Mouse (Mus musculus) bone marrow macrophage, adult 2 months (primary cell): ENCODE results near the gene Osbpl5. TPM values are rescaled to one million over a fixed set of nuclear protein-coding genes. Genes with fewer than 3 reads are reported as not detected.

Source experiments
- H3K27ac ChIP-seq: 2 replicates; pipeline ENCODE4 v1.5.1; 2012; ENCODE audit warnings: low read depth, low read length; ENCODE audit not compliant: insufficient read depth
- H3K4me1 ChIP-seq: 2 replicates; pipeline ENCODE4 v1.6.1; 2012; ENCODE audit warnings: low read length; ENCODE audit not compliant: control insufficient read depth, insufficient read depth
- H3K4me3 ChIP-seq: 2 replicates; pipeline ENCODE4 v1.5.1; 2012; ENCODE audit warnings: mild to moderate bottlenecking, low read length, moderate library complexity; ENCODE audit not compliant: insufficient read depth
- CTCF ChIP-seq: IDR thresholded peaks from 2 replicates; pipeline ENCODE4 v1.5.1; 2012; ENCODE audit warnings: low read depth, mild to moderate bottlenecking, low read length, moderate library complexity
- POLR2A ChIP-seq: IDR thresholded peaks from 2 replicates; pipeline ENCODE4 v1.6.1; 2012; ENCODE audit warnings: mild to moderate bottlenecking, low read depth, low read length, borderline replicate concordance
- polyA plus RNA-seq: library from polyadenylated mRNA; stranded (reverse); fragments of >200 nt; gene quantifications from 2 replicates; pipeline ENCODE4 v1.2.4, GENCODE M21; 2012; ENCODE audit not compliant: missing spikeins, insufficient read depth, insufficient read length

The Osbpl5 gene
- polyA plus RNA-seq, 1 experiment: 1.2 TPM

DNA sequence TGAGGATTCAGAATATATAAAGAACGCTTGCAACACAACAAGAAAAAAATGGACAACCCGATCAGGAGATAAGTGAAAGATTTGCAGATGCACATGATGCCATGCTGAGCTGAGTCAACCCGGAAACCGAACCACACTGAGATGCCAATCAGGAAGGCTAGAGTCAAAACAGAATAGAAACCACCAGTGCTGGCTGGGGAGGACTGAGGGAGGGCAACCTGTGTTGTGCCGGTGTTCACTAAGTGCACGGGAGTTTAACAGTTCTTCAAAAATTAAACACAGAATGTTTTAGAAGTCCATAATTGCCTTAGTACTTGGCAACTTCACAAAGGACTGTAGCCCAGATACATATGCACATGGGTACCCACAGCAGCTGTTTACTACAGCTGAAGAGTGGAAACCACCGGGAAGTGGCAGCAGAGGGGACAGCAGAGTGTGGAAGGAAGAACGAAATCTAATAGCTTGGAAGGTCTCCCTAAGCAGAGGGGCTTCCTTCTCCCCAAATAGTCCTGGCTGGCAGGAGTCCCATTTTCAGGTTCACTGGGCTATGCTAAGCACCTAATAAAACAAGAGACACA lies 43.9 kb downstream of the Osbpl5 start:
- TF ChIP-seq CTCF (no peak), POLR2A (no peak)
- Histone ChIP-seq H3K4me3 (no peak overlapping the region), H3K4me1 (peaks cover 5% of the 10 kb centered on the region; the same call in 1 of the 2 replicates), H3K27ac (no peak overlapping the region)

DNA sequence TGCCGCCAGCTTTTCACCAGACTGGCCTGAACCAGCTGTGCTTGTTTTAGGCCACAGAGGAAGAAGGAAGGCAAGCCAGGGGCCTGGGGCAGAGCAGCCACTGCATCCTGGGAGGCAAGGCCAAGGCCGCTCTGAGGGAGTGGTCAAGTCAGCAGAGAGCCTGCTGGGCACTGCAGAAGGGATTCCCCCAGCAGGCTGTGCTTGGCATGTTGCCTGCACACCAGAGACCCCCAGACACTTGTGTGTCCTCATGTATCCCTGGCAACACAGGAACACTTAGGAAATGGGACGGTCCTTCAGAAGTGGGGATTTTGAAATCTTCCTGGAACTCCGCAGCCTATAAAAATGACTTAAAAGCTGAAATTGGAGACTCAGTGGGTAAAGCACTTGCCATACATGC lies 44.8 kb downstream of the Osbpl5 start:
- Histone ChIP-seq H3K27ac (no peak overlapping the region), H3K4me3 (no peak overlapping the region), H3K4me1 (peaks cover 5% of the 10 kb centered on the region; the same call in 1 of the 2 replicates)
- TF ChIP-seq POLR2A: no peak
- no peak for TF ChIP-seq CTCF

DNA sequence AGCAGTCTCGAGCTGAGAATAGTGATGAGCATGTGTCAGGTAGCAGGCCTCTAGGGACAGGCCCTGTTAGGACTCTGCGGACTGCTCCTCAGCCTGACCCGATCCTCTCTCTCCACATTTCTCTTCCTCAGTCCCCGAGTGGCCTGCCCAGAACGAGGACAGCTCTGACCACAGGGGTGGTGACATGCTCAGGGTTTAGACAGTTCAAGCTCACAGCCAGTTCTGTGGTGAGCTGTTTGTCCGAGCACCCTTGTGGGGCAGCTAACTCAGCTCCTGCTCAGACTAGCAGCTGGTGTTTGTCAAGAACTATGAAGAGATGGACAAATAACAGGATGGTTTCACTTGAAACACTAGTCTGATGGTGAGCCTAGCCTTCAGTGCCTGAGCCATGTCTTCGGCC lies 45.4 kb downstream of the Osbpl5 start:
- TF ChIP-seq CTCF (no peak), POLR2A (no peak)
- Histone ChIP-seq H3K4me3 (no peak overlapping the region), H3K27ac (no peak overlapping the region), H3K4me1 (peaks cover 5% of the 10 kb centered on the region; the same call in 1 of the 2 replicates)

DNA sequence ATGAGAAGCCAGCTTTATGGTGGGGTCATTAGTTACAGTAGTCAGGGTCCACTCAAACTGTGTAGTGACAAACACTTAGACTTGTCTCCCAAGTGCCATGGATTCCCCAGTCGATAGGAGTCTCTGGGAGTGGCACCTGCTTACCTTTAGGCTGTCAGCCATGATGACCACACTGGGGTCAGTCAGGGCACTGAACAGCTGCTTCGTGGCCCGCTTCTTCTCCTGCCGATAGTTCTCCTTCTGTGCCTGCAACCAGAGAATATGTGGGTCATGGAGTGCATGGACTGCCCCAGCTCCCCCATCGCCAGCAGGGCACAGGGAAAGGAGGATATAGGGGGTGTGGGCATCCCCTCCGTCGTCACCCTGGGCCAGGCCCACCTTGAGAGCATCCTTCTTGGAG lies 47.4 kb downstream of the Osbpl5 start:
- H3K27ac ChIP-seq: no peak overlapping the region
- TF ChIP-seq CTCF: no peak
- TF ChIP-seq POLR2A: no peak

DNA sequence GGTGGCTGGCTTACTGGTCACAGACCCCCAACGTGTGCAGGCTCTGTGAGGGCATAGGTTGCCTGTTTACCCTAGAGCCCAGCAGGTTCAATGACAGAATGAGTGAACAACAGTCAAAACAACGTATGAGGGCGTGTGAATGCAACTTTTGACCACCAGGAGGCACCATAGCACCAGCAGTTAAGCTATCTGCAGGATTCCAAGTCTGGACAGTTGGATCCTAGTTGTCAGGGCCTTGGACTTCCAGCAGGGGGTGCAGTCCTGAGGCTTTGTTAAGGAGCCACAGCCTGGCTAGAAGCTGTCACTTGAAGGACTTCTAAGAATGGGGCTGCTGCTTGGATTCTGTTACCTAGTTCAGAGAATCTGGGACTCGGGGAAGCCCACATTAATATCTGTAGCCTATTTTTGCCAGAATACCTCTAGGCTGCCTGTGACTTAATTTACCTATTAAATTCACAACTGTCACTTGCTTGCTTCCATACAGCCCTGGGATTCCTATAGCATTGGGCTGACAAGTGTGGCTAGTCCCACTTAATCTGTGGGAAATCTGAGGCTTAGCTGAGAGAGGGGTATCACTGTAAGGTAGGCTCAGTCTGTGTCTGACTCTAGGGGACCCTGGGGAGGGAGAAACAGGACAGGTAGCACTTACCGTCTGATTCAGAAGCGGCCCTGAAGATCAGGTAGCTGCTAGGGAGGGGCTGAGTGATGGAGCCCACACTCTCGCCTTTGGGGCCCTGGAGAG lies 49.9 kb downstream of the Osbpl5 start:
- Histone ChIP-seq H3K4me3 (no peak overlapping the region), H3K4me1 (no peaks in the 10 kb centered on the region), H3K27ac (no peak overlapping the region)
- peak; percentile 97 for TF ChIP-seq CTCF
- TF ChIP-seq POLR2A: no peak

More for the DNA sequence above, 47.4 kb downstream of the Osbpl5 start:
- no peak overlapping the region for H3K4me3 ChIP-seq
- peaks cover 5% of the 10 kb centered on the region; the same call in 1 of the 2 replicates for H3K4me1 ChIP-seq

DNA sequence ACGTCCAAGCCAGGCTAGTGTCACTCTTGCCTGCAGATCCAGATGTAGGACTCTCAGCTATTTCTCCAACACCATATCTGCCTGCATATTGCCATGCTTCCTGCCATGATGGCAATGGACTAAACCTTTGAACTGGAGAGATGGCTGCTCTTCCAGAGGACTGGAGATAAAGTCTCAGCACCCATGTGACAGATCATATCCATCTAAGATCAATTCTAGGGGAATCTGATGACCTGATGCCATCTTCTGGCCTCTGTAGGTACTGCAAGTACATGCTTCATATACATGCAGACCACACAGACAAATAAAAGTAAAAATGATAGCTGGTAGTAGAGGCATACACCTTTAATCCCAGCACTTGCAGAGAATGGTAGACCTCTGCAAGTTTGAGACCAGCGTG lies 60.6 kb downstream of the Osbpl5 start:
- H3K4me3 ChIP-seq: no peak overlapping the region
- no peak overlapping the region for H3K27ac ChIP-seq
- TF ChIP-seq CTCF (no peak), POLR2A (no peak)
- peaks cover under 1% of the 10 kb centered on the region; the same call in 1 of the 2 replicates for H3K4me1 ChIP-seq

DNA sequence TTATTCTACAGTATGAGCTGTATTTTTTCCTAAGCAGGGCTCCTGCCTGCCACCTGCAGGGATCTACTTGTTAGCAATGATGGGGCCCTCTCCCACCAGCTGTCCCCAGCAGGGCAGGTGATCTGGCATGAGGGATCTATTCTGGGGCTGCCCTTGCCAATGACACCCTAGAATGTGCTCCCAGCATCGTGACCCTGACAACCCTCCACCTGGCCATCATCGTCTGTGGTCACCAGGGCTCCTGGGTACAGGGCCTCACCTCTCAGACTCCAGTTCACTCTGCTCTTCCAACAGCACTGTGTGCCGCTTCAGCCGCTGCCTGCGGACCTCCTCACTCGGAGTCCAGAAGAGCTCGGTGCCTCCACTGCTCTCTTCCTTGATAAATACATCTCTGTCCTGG lies 62.2 kb downstream of the Osbpl5 start:
- Histone ChIP-seq H3K4me3 (no peak overlapping the region), H3K4me1 (peaks cover 15% of the 10 kb centered on the region), H3K27ac (no peak overlapping the region)
- TF ChIP-seq CTCF (no peak), POLR2A (no peak)

DNA sequence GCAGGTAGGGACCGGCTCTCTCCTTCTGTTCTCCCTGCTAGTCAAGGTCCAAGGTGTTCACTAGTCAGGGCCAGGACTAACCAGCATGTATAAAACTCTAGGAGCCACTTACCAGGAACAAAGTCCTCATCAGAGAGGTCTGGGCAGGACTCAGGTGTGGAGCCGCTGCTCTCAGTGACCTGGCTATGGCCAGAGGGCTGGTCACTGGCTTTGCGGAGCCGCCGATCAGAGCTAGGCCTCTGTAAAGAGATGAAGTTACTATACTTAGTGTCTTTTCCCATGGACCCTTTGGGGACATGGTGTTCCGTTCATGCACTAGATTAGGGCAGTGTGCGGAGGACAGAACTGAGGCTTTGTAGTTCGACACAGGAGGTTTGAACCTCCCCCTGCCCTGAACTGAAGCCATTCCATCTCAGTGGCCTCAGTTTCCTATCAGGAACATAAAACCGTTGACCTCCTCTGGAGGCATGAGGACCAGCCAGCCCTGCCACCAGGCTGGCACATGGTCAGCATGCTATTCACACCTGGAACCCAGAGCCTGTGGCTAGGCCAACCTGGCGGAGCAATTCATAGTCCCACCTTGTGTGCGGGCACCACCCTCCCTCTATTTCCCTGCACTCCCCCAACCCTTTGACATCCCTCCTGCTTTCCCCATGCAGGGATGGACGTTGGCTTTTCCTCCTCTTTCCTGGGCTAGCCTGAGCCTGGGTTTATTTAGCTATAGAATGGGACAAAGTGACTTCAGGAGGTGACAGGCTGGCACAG lies 63.9 kb downstream of the Osbpl5 start:
- peaks cover 18% of the 10 kb centered on the region for H3K4me1 ChIP-seq
- TF ChIP-seq CTCF (no peak), POLR2A (no peak)
- H3K27ac ChIP-seq: no peak overlapping the region
- H3K4me3 ChIP-seq: no peak overlapping the region

DNA sequence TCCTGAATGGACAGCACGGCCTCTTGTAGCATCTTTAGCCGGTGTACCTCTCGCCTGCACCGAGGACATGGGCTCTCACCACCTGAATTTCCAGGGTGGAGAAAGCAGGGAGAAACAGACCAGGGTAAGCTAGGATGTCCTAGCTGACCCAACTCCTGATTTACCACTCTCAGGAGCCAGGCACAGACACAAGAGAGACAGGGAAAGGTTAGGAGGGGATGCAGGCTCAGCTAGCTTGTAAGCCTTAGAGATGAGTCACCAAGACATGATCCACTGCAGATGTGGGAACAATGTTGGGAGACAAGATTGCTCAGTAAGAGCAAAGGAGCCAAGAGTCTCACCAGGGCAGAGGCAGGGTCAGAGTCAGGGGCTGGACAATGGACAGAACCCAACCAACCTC lies 64.9 kb downstream of the Osbpl5 start:
- Histone ChIP-seq H3K4me3 (no peak overlapping the region), H3K27ac (no peak overlapping the region), H3K4me1 (peaks cover 20% of the 10 kb centered on the region)
- no peak for TF ChIP-seq CTCF
- no peak for TF ChIP-seq POLR2A

DNA sequence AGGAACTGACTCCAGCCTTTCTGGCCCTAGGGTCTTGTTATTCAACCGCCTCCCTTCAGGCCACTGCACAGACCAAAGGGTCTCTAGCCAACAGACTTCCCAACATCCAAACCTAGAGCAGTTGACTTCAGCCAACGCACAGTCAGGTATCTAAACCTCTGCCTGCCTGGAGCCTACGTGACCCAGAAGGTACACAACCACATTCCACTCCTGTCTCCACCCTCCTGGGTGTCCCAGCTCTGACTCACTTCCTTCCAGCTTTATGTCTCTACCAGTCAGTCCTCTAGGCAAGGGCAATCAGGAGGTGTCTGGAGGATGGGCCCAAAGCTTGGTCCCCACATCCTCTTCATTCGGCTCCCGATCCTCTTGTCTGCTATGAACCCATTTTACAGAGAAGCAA lies 65.6 kb downstream of the Osbpl5 start:
- TF ChIP-seq POLR2A (no peak), CTCF (no peak)
- Histone ChIP-seq H3K27ac (no peak overlapping the region), H3K4me3 (no peak overlapping the region), H3K4me1 (peaks cover 25% of the 10 kb centered on the region)
